Mouse (Mus musculus) forebrain, embryonic 14.5 days (tissue): ENCODE data around the gene Dhdds. TPM values are rescaled to one million over a fixed set of nuclear protein-coding genes. Genes with fewer than 3 reads are reported as not detected.

Experiments used
- ATAC-seq: fragments of 200-750 bp; cut with Nextera tagmentation; 2 replicates; pipeline ENCODE4 v1.8.0; 2017; ENCODE audit warnings: mild to moderate bottlenecking, moderate library complexity
- DNase-seq: peaks from one replicate; pipeline ENCODE4 v3.0.0-alpha.2; 2015; ENCODE audit warnings: low spot score
- H3K27ac ChIP-seq: fragments of 300-500 bp; sonication (generic); 2 replicates; pipeline ENCODE4 v1.5.1; 2014; ENCODE audit warnings: low read depth, mild to moderate bottlenecking, control low read depth, low read length, moderate library complexity
- H3K27me3 ChIP-seq: fragments of 300-500 bp; sonication (generic); replicated peaks from 2 replicates; pipeline ENCODE4 v1.6.1; 2014; ENCODE audit warnings: low read length, control low read depth, mixed read lengths; ENCODE audit not compliant: control insufficient read depth, insufficient read depth
- H3K36me3 ChIP-seq: fragments of 300-500 bp; sonication (generic); 2 replicates; pipeline ENCODE4 v1.6.1; 2014; ENCODE audit warnings: low read length, control low read depth; ENCODE audit not compliant: control insufficient read depth, insufficient read depth
- H3K4me1 ChIP-seq: fragments of 300-500 bp; sonication (generic); 2 replicates; pipeline ENCODE4 v1.6.1; 2014; ENCODE audit warnings: antibody characterized with exemption, low read length, control low read depth; ENCODE audit not compliant: control insufficient read depth, insufficient read depth
- H3K4me2 ChIP-seq: fragments of 300-500 bp; sonication (generic); 2 replicates; pipeline ENCODE4 v1.6.1; 2014; ENCODE audit warnings: mild to moderate bottlenecking, control low read depth, low read length
- H3K4me3 ChIP-seq: fragments of 300-500 bp; sonication (generic); 2 replicates; pipeline ENCODE4 v1.5.1; 2014; ENCODE audit warnings: low read depth, low read length, control low read depth
- H3K9ac ChIP-seq: fragments of 300-500 bp; sonication (generic); 2 replicates; pipeline ENCODE4 v1.6.1; 2014; ENCODE audit warnings: mild to moderate bottlenecking, low read length, control low read depth, moderate library complexity
- H3K9me3 ChIP-seq: fragments of 300-500 bp; sonication (generic); replicated peaks from 2 replicates; pipeline ENCODE4 v1.6.1; 2016; ENCODE audit warnings: low read length, control low read depth, mixed read lengths; ENCODE audit not compliant: control insufficient read depth
- WGBS: fragments of 180-500 bp; shearing (Covaris S2); extraction: QIAGEN DNeasy Blood & Tissue Kit; methylation state at CpG from one replicate; pipeline ENCODE4 v1.1.7; 2014; 5-methylcytosine and 5-hydroxymethylcytosine counted together
- polyA plus RNA-seq: library from polyadenylated mRNA; unstranded; fragments of >200 nt; fragmentation: Nextera tagmentation; extraction: Ambion mirVana; gene quantifications from 2 replicates; pipeline ENCODE4 v1.2.1, GENCODE M21; 2014

Gene Dhdds
- polyA plus RNA-seq, 1 experiment from 2014 or later = 52.7 TPM

- Histone ChIP-seq H3K9me3 (no peaks in the 10 kb centered on the region), H3K4me3 (no peak overlapping the region), H3K4me1 (peaks cover 2% of the 10 kb centered on the region; the same call in 1 of the 2 replicates), H3K36me3 (no peaks in the 10 kb centered on the region), H3K4me2 (no peak overlapping the region), H3K27me3 (no peaks in the 10 kb centered on the region), H3K9ac (no peak overlapping the region), H3K27ac (no peak overlapping the region)
- ATAC-seq (no peak), DNase-seq (no peak)
- 64% methylated on average over 6 of the region's 6 CpGs for WGBS
Measured at GRCm38 (mm10) chr4:134009709-134010108, 9.0 kb upstream of the Dhdds start.

GRCm38 (mm10) chr4:134006845-134007244, 6.1 kb upstream of the Dhdds start:
- Histone ChIP-seq H3K9me3 (no peaks in the 10 kb centered on the region), H3K27ac (no peak overlapping the region), H3K4me3 (no peak overlapping the region), H3K9ac (no peak overlapping the region), H3K36me3 (no peaks in the 10 kb centered on the region), H3K4me2 (no peak overlapping the region), H3K4me1 (peaks cover 6% of the 10 kb centered on the region), H3K27me3 (no peaks in the 10 kb centered on the region)
- 92% methylated on average over 3 of the region's 3 CpGs for WGBS
- DNase-seq (no peak), ATAC-seq (no peak)

GRCm38 (mm10) chr4:134005581-134006358, 5.1 kb upstream of the Dhdds start:
- no peak overlapping the region for H3K4me2 ChIP-seq
- peaks cover 6% of the 10 kb centered on the region for H3K4me1 ChIP-seq
- H3K9ac ChIP-seq = no peak overlapping the region
- H3K27me3 ChIP-seq = no peaks in the 10 kb centered on the region
- H3K9me3 ChIP-seq = no peaks in the 10 kb centered on the region
- H3K36me3 ChIP-seq = no peaks in the 10 kb centered on the region
- H3K4me3 ChIP-seq = no peak overlapping the region
- ATAC-seq = no peak
- no peak for DNase-seq
- H3K27ac ChIP-seq = no peak overlapping the region
- 53% methylated on average over 12 of the region's 12 CpGs for WGBS

GRCm38 (mm10) chr4:134002903-134003302, 2.2 kb upstream of the Dhdds start:
- WGBS = 2% methylated on average over 5 of the region's 5 CpGs
- DNase-seq (peak; percentile 41), ATAC-seq (no peak)
- H3K4me1 ChIP-seq = peaks cover 9% of the 10 kb centered on the region
- no peak overlapping the region for H3K4me3 ChIP-seq
- H3K27ac ChIP-seq = peak overlapping the region; percentile 55
- H3K27me3 ChIP-seq = no peaks in the 10 kb centered on the region
- no peaks in the 10 kb centered on the region for H3K36me3 ChIP-seq
- no peak overlapping the region for H3K4me2 ChIP-seq
- no peaks in the 10 kb centered on the region for H3K9me3 ChIP-seq
- H3K9ac ChIP-seq = no peak overlapping the region

GRCm38 (mm10) chr4:134002246-134002645, 1.5 kb upstream of the Dhdds start:
- H3K9me3 ChIP-seq = no peaks in the 10 kb centered on the region
- H3K27me3 ChIP-seq = no peaks in the 10 kb centered on the region
- H3K4me3 ChIP-seq = no peak overlapping the region
- no peak overlapping the region for H3K4me2 ChIP-seq
- H3K36me3 ChIP-seq = no peaks in the 10 kb centered on the region
- H3K9ac ChIP-seq = no peak overlapping the region
- no peak for ATAC-seq
- WGBS = 6% methylated on average over 4 of the region's 4 CpGs
- H3K4me1 ChIP-seq = peaks cover 9% of the 10 kb centered on the region
- DNase-seq = no peak
- no peak overlapping the region for H3K27ac ChIP-seq

GRCm38 (mm10) chr4:134001710-134002109, 992 bp upstream of the Dhdds start:
- DNase-seq (no peak), ATAC-seq (no peak)
- no peak overlapping the region for H3K4me3 ChIP-seq
- no peak overlapping the region for H3K4me2 ChIP-seq
- no peaks in the 10 kb centered on the region for H3K27me3 ChIP-seq
- WGBS = 58% methylated on average over 10 of the region's 10 CpGs
- no peak overlapping the region for H3K27ac ChIP-seq
- no peak overlapping the region for H3K9ac ChIP-seq
- H3K4me1 ChIP-seq = peaks cover 9% of the 10 kb centered on the region
- H3K9me3 ChIP-seq = no peaks in the 10 kb centered on the region
- H3K36me3 ChIP-seq = peaks cover 4% of the 10 kb centered on the region; the same call in 1 of the 2 replicates

GRCm38 (mm10) chr4:133994697-133995096, 6.0 kb downstream of the Dhdds start:
- no peak overlapping the region for H3K4me2 ChIP-seq
- H3K9ac ChIP-seq = no peak overlapping the region
- H3K4me1 ChIP-seq = no peaks in the 10 kb centered on the region; the same call in 1 of the 2 replicates
- DNase-seq (no peak), ATAC-seq (no peak)
- H3K9me3 ChIP-seq = no peaks in the 10 kb centered on the region
- H3K27ac ChIP-seq = no peak overlapping the region
- H3K36me3 ChIP-seq = peaks cover 66% of the 10 kb centered on the region
- H3K4me3 ChIP-seq = no peak overlapping the region
- 94% methylated on average over 8 of the region's 8 CpGs for WGBS
- H3K27me3 ChIP-seq = no peaks in the 10 kb centered on the region

GRCm38 (mm10) chr4:133991087-133991660, 9.5 kb downstream of the Dhdds start:
- Histone ChIP-seq H3K27me3 (no peaks in the 10 kb centered on the region), H3K9me3 (no peaks in the 10 kb centered on the region), H3K9ac (no peak overlapping the region), H3K36me3 (peaks cover 78% of the 10 kb centered on the region), H3K4me2 (no peak overlapping the region), H3K4me1 (no peaks in the 10 kb centered on the region), H3K27ac (no peak overlapping the region), H3K4me3 (no peak overlapping the region)
- DNase-seq = no peak
- ATAC-seq = no peak
- WGBS = 91% methylated on average over 13 of the region's 13 CpGs

GRCm38 (mm10) chr4:133990035-133990434, 10.7 kb downstream of the Dhdds start:
- Histone ChIP-seq H3K4me2 (no peak overlapping the region), H3K4me1 (no peaks in the 10 kb centered on the region), H3K27ac (no peak overlapping the region), H3K9me3 (no peaks in the 10 kb centered on the region), H3K27me3 (no peaks in the 10 kb centered on the region), H3K36me3 (peaks cover 68% of the 10 kb centered on the region), H3K9ac (no peak overlapping the region), H3K4me3 (no peak overlapping the region)
- DNase-seq (no peak), ATAC-seq (no peak)
- 62% methylated on average over 4 of the region's 4 CpGs for WGBS
